Mouse (Mus musculus): ENCODE measurements around the gene Spsb1. TPM values are rescaled to one million over a fixed set of nuclear protein-coding genes. Genes with fewer than 3 reads are reported as not detected.

Gene Spsb1
- polyA plus RNA-seq, 1 experiment: 3.9 TPM

DNA sequence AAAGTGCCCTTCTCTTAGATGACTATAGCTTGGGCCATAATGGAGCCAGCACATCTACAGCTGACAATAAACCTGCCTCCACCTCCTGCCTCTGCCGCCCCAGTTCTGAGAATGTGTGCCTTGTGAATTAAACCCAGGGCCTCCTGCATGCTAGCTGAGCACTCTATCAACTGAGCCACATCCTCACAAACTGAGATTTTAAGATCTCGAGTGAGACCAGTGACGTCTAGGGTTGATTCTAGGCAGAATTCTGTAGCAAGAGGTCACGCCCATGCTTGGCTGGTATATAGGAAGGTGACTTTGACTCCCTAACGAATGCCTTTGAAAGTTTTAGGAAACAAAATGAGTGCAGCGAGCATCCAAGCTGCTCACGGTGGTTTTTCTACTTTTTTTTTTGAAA lies 104.8 kb downstream of the Spsb1 start:
- 81% methylated on average over 7 of the region's 7 CpGs for WGBS
- Histone ChIP-seq H3K27ac (ENCODE audit: control insufficient read depth, insufficient read depth, low read depth, low read length, poor library complexity) (no peak overlapping the region), H3K4me3 (replicated peaks; ENCODE audit: control insufficient read depth, low read depth, low read length) (no peak overlapping the region), H3K4me1 (ENCODE audit: control insufficient read depth, insufficient read depth, low read length) (peaks cover 4% of the 10 kb centered on the region; the same call in 1 of the 2 replicates)
- no peak for TF ChIP-seq POLR2A (IDR thresholded peaks at IDR 0.05; ENCODE audit: borderline replicate concordance, control insufficient read depth, low read depth, low read length)
- TF ChIP-seq CTCF (IDR thresholded peaks at IDR 0.05; ENCODE audit: control insufficient read depth, insufficient read depth, low read length): no peak

DNA sequence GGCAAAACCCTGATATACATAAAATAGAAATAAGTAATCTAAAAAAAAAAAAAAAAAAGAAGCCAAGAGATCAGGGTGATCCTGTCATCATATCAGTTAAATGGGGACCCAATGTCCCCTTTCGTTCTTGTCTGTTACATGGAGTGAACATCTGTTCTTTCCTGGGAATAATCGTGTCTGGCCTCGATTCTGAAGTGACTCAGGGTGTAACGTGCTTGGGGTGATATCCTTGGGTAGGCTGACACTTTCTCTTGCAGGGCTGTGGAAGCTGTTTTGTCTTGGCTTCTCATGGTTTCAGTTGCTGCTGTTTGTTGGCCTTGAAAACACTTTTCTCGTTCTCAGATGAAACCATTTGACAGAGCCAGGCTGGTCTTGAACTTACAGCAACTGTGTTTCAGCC lies 105.8 kb downstream of the Spsb1 start:
- peaks cover 2% of the 10 kb centered on the region; the same call in 1 of the 2 replicates for H3K4me1 ChIP-seq (ENCODE audit: control insufficient read depth, insufficient read depth, low read length)
- no peak overlapping the region for H3K27ac ChIP-seq (ENCODE audit: control insufficient read depth, insufficient read depth, low read depth, low read length, poor library complexity)
- H3K4me3 ChIP-seq (replicated peaks; ENCODE audit: control insufficient read depth, low read depth, low read length): no peak overlapping the region
- WGBS: 70% methylated on average over 5 of the region's 5 CpGs
- TF ChIP-seq CTCF (IDR thresholded peaks at IDR 0.05; ENCODE audit: control insufficient read depth, insufficient read depth, low read length) (no peak), POLR2A (IDR thresholded peaks at IDR 0.05; ENCODE audit: borderline replicate concordance, control insufficient read depth, low read depth, low read length) (no peak)

GRCm38 (mm10) chr4:149846861-149847631 lies 107.8 kb downstream of the Spsb1 start:
- Histone ChIP-seq H3K27ac (ENCODE audit: control insufficient read depth, insufficient read depth, low read depth, low read length, poor library complexity) (no peak overlapping the region), H3K4me3 (replicated peaks; ENCODE audit: control insufficient read depth, low read depth, low read length) (no peak overlapping the region), H3K4me1 (ENCODE audit: control insufficient read depth, insufficient read depth, low read length) (peaks cover 2% of the 10 kb centered on the region; the same call in 1 of the 2 replicates)
- TF ChIP-seq CTCF (IDR thresholded peaks at IDR 0.05; ENCODE audit: control insufficient read depth, insufficient read depth, low read length): no peak
- TF ChIP-seq POLR2A (IDR thresholded peaks at IDR 0.05; ENCODE audit: borderline replicate concordance, control insufficient read depth, low read depth, low read length): no peak
- 71% methylated on average over 22 of the region's 22 CpGs for WGBS

Other genes starting within 250 kb of the Spsb1 start
- gene Tmem201, start 217.0 kb downstream of the Spsb1 start, polyA plus RNA-seq (2011; ENCODE audit: insufficient read depth, insufficient read length, low replicate concordance, missing spikeins): 5.3 and 8.2 TPM in 2 replicates
- gene Slc25a33, start 180.8 kb downstream of the Spsb1 start, polyA plus RNA-seq (2011; ENCODE audit: insufficient read depth, insufficient read length, low replicate concordance, missing spikeins): 4.3 TPM in 1 of 2 replicates, not detected in the other
- 1.4 and 7.2 TPM in 2 replicates for gene H6pd, start 54.0 kb upstream of the Spsb1 start, polyA plus RNA-seq (2011; ENCODE audit: insufficient read depth, insufficient read length, low replicate concordance, missing spikeins)
- gene Gpr157, start 132.3 kb upstream of the Spsb1 start, polyA plus RNA-seq (2011; ENCODE audit: insufficient read depth, insufficient read length, low replicate concordance, missing spikeins): 1.6 and 2.0 TPM in 2 replicates
- 0.62 TPM in 1 of 2 replicates, not detected in the other for gene Slc2a5, start 164.2 kb upstream of the Spsb1 start, polyA plus RNA-seq (2011; ENCODE audit: insufficient read depth, insufficient read length, low replicate concordance, missing spikeins)
- not detected in 2 replicates for gene Slc2a7, start 193.9 kb upstream of the Spsb1 start, polyA plus RNA-seq (2011; ENCODE audit: insufficient read depth, insufficient read length, low replicate concordance, missing spikeins)
- not detected in 2 replicates for gene Car6, start 246.3 kb upstream of the Spsb1 start, polyA plus RNA-seq (2011; ENCODE audit: insufficient read depth, insufficient read length, low replicate concordance, missing spikeins)

Data from bone marrow, adult 2 months (tissue).